Mouse (Mus musculus) kidney, embryonic 14.5 days (tissue): Measurements from ENCODE around the gene Olfr31. TPM values are rescaled to one million over a fixed set of nuclear protein-coding genes. Genes with fewer than 3 reads are reported as not detected.
A peak's percentile ranks its signal among the peaks of the same experiment; 100 is the strongest.

ENCODE experiments used
- ATAC-seq: fragments of 200-750 bp; cut with Nextera tagmentation; 2 replicates; pipeline ENCODE4 v1.8.0; 2017; ENCODE audit warnings: moderate number of reproducible peaks, mild to moderate bottlenecking, moderate TSS enrichment, moderate library complexity; ENCODE audit not compliant: low FRiP score, low TSS enrichment
- H3K27ac ChIP-seq: fragments of 300-500 bp; sonication (generic); 2 replicates; pipeline ENCODE4 v1.5.1; 2014; ENCODE audit warnings: low read depth, mild to moderate bottlenecking, low read length, moderate library complexity, mixed read lengths
- H3K27me3 ChIP-seq: fragments of 300-500 bp; sonication (generic); 2 replicates; pipeline ENCODE4 v1.6.1; 2014; ENCODE audit warnings: mild to moderate bottlenecking, low read length; ENCODE audit not compliant: control insufficient read depth, insufficient read depth
- H3K36me3 ChIP-seq: fragments of 300-500 bp; sonication (generic); 2 replicates; pipeline ENCODE4 v1.6.1; 2014; ENCODE audit warnings: low read length, mixed read lengths; ENCODE audit not compliant: control insufficient read depth, insufficient read depth
- H3K4me1 ChIP-seq: fragments of 300-500 bp; sonication (generic); 2 replicates; pipeline ENCODE4 v1.6.1; 2014; ENCODE audit warnings: low read length, mixed read lengths; ENCODE audit not compliant: control insufficient read depth, insufficient read depth
- H3K4me2 ChIP-seq: fragments of 300-500 bp; sonication (generic); replicated peaks from 2 replicates; pipeline ENCODE4 v1.6.1; 2014; ENCODE audit warnings: low read depth, mild to moderate bottlenecking, low read length
- H3K4me3 ChIP-seq: fragments of 300-500 bp; sonication (generic); 2 replicates; pipeline ENCODE4 v1.5.1; 2014; ENCODE audit warnings: mild to moderate bottlenecking, low read length
- H3K9ac ChIP-seq: fragments of 300-500 bp; sonication (generic); 2 replicates; pipeline ENCODE4 v1.6.1; 2014; ENCODE audit warnings: low read depth, mild to moderate bottlenecking, low read length, moderate library complexity
- H3K9me3 ChIP-seq: fragments of 300-500 bp; sonication (generic); 2 replicates; pipeline ENCODE4 v1.6.1; 2016; ENCODE audit warnings: low read length; ENCODE audit not compliant: control insufficient read depth
- WGBS: fragments of 180-500 bp; shearing (Covaris S2); extraction: QIAGEN DNeasy Blood & Tissue Kit; methylation state at CpG from one replicate; pipeline ENCODE4 v1.1.7; 2014; 5-methylcytosine and 5-hydroxymethylcytosine counted together
- polyA plus RNA-seq: library from polyadenylated mRNA; unstranded; fragments of >200 nt; fragmentation: Nextera tagmentation; extraction: Ambion mirVana; gene quantifications from 2 replicates; pipeline ENCODE4 v1.2.1, GENCODE M21; 2014

Gene Olfr31
- not detected in 2 replicates for polyA plus RNA-seq

- no peaks in the 10 kb centered on the region for H3K36me3 ChIP-seq
- H3K27ac ChIP-seq = no peak within 1 kb of the TSS
- no peaks in the 10 kb centered on the region for H3K27me3 ChIP-seq
- H3K9me3 ChIP-seq = no peaks in the 10 kb centered on the region
- no peak within 1 kb of the TSS for H3K4me3 ChIP-seq
- H3K9ac ChIP-seq = no peak within 1 kb of the TSS
- H3K4me2 ChIP-seq = no peak within 1 kb of the TSS
- ATAC-seq = no peak
- no peaks in the 10 kb centered on the region for H3K4me1 ChIP-seq
Observed at GRCm38 (mm10) chr14:14322528-14322927, at the start of gene Olfr31. Olfr31 (plus strand) TSS chr14:14322828.

GRCm38 (mm10) chr14:14294426-14294825, 28.2 kb upstream of the Olfr31 start:
- no peak for ATAC-seq
- no peaks in the 10 kb centered on the region for H3K36me3 ChIP-seq
- H3K9ac ChIP-seq = no peak overlapping the region
- no peak overlapping the region for H3K27ac ChIP-seq
- WGBS = 65% methylated on average over 7 of the region's 7 CpGs
- no peaks in the 10 kb centered on the region for H3K27me3 ChIP-seq
- H3K4me3 ChIP-seq = no peak overlapping the region
- no peaks in the 10 kb centered on the region for H3K4me1 ChIP-seq
- no peak overlapping the region for H3K4me2 ChIP-seq
- no peaks in the 10 kb centered on the region for H3K9me3 ChIP-seq

GRCm38 (mm10) chr14:14308938-14309337, 13.7 kb upstream of the Olfr31 start:
- Histone ChIP-seq H3K9ac (no peak overlapping the region), H3K9me3 (no peaks in the 10 kb centered on the region), H3K36me3 (no peaks in the 10 kb centered on the region), H3K4me2 (peak overlapping the region; percentile 17; the same call in 1 of the 2 replicates), H3K4me1 (no peaks in the 10 kb centered on the region), H3K27me3 (no peaks in the 10 kb centered on the region), H3K4me3 (no peak overlapping the region), H3K27ac (no peak overlapping the region)
- no peak for ATAC-seq
- 46% methylated on average over 16 of the region's 16 CpGs for WGBS

- Histone ChIP-seq H3K4me3 (no peak overlapping the region), H3K27me3 (no peaks in the 10 kb centered on the region), H3K4me2 (no peak overlapping the region; the same call in 1 of the 2 replicates), H3K9me3 (no peaks in the 10 kb centered on the region), H3K36me3 (no peaks in the 10 kb centered on the region), H3K27ac (no peak overlapping the region), H3K4me1 (no peaks in the 10 kb centered on the region), H3K9ac (no peak overlapping the region)
- 66% methylated on average over 14 of the region's 14 CpGs for WGBS
- no peak for ATAC-seq
Observed at GRCm38 (mm10) chr14:14309416-14309815, 13.2 kb upstream of the Olfr31 start.

DNA sequence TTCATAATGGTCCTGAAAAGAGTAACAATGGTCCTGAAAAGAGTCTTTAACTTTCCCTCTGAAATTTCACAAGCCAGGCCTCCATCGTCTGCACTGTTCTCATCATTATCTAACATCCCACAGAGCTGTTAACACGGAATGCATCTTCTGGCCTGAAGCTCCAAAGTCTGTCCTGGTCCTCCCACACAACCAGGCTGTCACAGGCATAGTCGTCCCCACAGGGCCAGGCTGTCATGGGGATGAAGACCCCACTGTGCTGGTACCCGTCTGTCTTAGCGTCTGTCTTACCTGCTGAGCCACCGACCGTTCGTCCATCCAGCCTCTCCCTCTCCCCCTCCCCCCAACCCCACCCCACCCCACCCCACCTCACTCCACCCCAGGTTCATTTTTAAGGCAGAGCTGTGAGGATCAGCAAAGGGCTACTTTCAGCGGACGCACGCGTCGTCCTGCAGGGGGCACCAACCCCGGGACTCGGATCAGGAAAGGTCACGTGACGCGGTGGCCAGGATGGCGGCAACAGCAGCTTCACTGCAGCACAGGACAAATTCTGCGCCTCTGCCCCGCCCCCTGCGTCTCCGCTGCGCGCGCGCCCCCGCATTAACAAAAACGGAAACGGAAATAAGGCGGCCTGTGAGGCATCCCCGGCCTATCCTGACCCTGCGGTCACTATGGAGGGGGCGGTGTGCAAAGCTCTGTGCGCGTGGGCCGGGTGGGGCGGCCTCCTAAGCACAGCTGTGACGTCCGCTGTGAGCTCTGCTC, 22.7 kb downstream of the Olfr31 start:
- no peaks in the 10 kb centered on the region for H3K27me3 ChIP-seq
- H3K36me3 ChIP-seq = no peaks in the 10 kb centered on the region
- peak; percentile 83 for ATAC-seq
- 0 out of 2 replicates have a peak overlapping the region, but pooled peaks have one; percentile 8 for H3K27ac ChIP-seq
- peak overlapping the region; percentile 59 for H3K4me3 ChIP-seq
- peaks cover 36% of the 10 kb centered on the region for H3K9me3 ChIP-seq
- 7% methylated on average over 35 of the region's 40 CpGs for WGBS
- H3K4me2 ChIP-seq = peak overlapping the region; percentile 55
- 0 out of 2 replicates have a peak, but pooled peaks cover 2% of the 10 kb centered on the region for H3K4me1 ChIP-seq
- H3K9ac ChIP-seq = peak overlapping the region; percentile 60; the same call in 1 of the 2 replicates

GRCm38 (mm10) chr14:14345948-14346812, 23.6 kb downstream of the Olfr31 start, which contains the start of gene Il3ra:
Il3ra (plus strand) TSS chr14:14346275.
- H3K4me2 ChIP-seq = peak within 1 kb of the TSS; percentile 55
- H3K36me3 ChIP-seq = no peaks in the 10 kb centered on the region
- peaks cover 45% of the 10 kb centered on the region for H3K9me3 ChIP-seq
- H3K27ac ChIP-seq = peak within 1 kb of the TSS; percentile 67
- 5% methylated on average over 59 of the region's 69 CpGs for WGBS
- no peaks in the 10 kb centered on the region for H3K27me3 ChIP-seq
- 0 out of 2 replicates have a peak, but pooled peaks cover 2% of the 10 kb centered on the region for H3K4me1 ChIP-seq
- peak within 1 kb of the TSS; percentile 60 for H3K9ac ChIP-seq
- peak; percentile 56 for ATAC-seq
- peak within 1 kb of the TSS; percentile 59 for H3K4me3 ChIP-seq

GRCm38 (mm10) chr14:14346813-14347100, 24.1 kb downstream of the Olfr31 start:
- 30% methylated on average over 10 of the region's 16 CpGs for WGBS
- peak overlapping the region; percentile 60; the same call in 1 of the 2 replicates for H3K9ac ChIP-seq
- H3K4me2 ChIP-seq = peak overlapping the region; percentile 55
- H3K36me3 ChIP-seq = no peaks in the 10 kb centered on the region
- H3K27ac ChIP-seq = peak overlapping the region; percentile 67; the same call in 1 of the 2 replicates
- peaks cover 50% of the 10 kb centered on the region for H3K9me3 ChIP-seq
- peak; percentile 20; the same call in 1 of the 2 replicates for ATAC-seq
- H3K4me1 ChIP-seq = 0 out of 2 replicates have a peak, but pooled peaks cover 2% of the 10 kb centered on the region
- no peaks in the 10 kb centered on the region for H3K27me3 ChIP-seq
- peak overlapping the region; percentile 59 for H3K4me3 ChIP-seq

- Histone ChIP-seq H3K4me2 (no peak overlapping the region), H3K36me3 (no peaks in the 10 kb centered on the region), H3K27me3 (no peaks in the 10 kb centered on the region), H3K4me3 (no peak overlapping the region), H3K4me1 (0 out of 2 replicates have a peak, but pooled peaks cover 2% of the 10 kb centered on the region), H3K9me3 (peaks cover 53% of the 10 kb centered on the region), H3K27ac (no peak overlapping the region), H3K9ac (no peak overlapping the region)
- 81% methylated on average over 17 of the region's 17 CpGs for WGBS
- ATAC-seq = peak; percentile 4
Observed at GRCm38 (mm10) chr14:14347151-14347835, 24.7 kb downstream of the Olfr31 start.
